Mouse (Mus musculus): Measurements from ENCODE around the gene Zfp358. TPM values are rescaled to one million over a fixed set of nuclear protein-coding genes. Genes with fewer than 3 reads are reported as not detected.

Zfp358 gene
- polyA plus RNA-seq, 1 experiment from 2014 or later, result 34.2 TPM

- Histone ChIP-seq H3K9me3 (replicated peaks) (no peaks in the 10 kb centered on the region), H3K27me3 (replicated peaks) (no peaks in the 10 kb centered on the region), H3K4me1 (replicated peaks) (no peaks in the 10 kb centered on the region), H3K36me3 (peaks cover 49% of the 10 kb centered on the region), H3K4me3 (no peak overlapping the region), H3K27ac (ENCODE audit: poor library complexity, severe bottlenecking) (no peak overlapping the region), H3K4me2 (no peak overlapping the region), H3K9ac (no peak overlapping the region)
- ATAC-seq (ENCODE audit: insufficient number of reproducible peaks, low FRiP score), result no peak
- WGBS, result 94% methylated on average over 18 of the region's 18 CpGs
Measured at GRCm38 (mm10) chr8:3531936-3532335, 39.0 kb downstream of the Zfp358 start.

GRCm38 (mm10) chr8:3536053-3536841 is 43.3 kb downstream of the Zfp358 start:
- peaks cover 79% of the 10 kb centered on the region for H3K36me3 ChIP-seq

GRCm38 (mm10) chr8:3536940-3537339 is 44.0 kb downstream of the Zfp358 start:
- H3K4me1 ChIP-seq (replicated peaks), result no peaks in the 10 kb centered on the region
- H3K4me2 ChIP-seq, result no peak overlapping the region
- WGBS, result 94% methylated on average over 9 of the region's 9 CpGs
- H3K9me3 ChIP-seq (replicated peaks), result no peaks in the 10 kb centered on the region
- no peak for ATAC-seq (ENCODE audit: insufficient number of reproducible peaks, low FRiP score)
- H3K9ac ChIP-seq, result no peak overlapping the region
- H3K4me3 ChIP-seq, result no peak overlapping the region
- H3K36me3 ChIP-seq, result peaks cover 77% of the 10 kb centered on the region
- no peak overlapping the region for H3K27ac ChIP-seq (ENCODE audit: poor library complexity, severe bottlenecking)
- H3K27me3 ChIP-seq (replicated peaks), result no peaks in the 10 kb centered on the region

More at GRCm38 (mm10) chr8:3536053-3536841, 43.3 kb downstream of the Zfp358 start:
- Histone ChIP-seq H3K4me2 (no peak overlapping the region), H3K27ac (ENCODE audit: poor library complexity, severe bottlenecking) (no peak overlapping the region), H3K9me3 (replicated peaks) (no peaks in the 10 kb centered on the region), H3K27me3 (replicated peaks) (no peaks in the 10 kb centered on the region), H3K4me3 (no peak overlapping the region), H3K9ac (no peak overlapping the region), H3K4me1 (replicated peaks) (no peaks in the 10 kb centered on the region)
- WGBS, result 50% methylated on average over 15 of the region's 15 CpGs
- ATAC-seq (ENCODE audit: insufficient number of reproducible peaks, low FRiP score), result peak; percentile 67; the same call in 1 of the 2 replicates

GRCm38 (mm10) chr8:3537666-3538065 is 44.7 kb downstream of the Zfp358 start:
- Histone ChIP-seq H3K36me3 (peaks cover 78% of the 10 kb centered on the region), H3K27me3 (replicated peaks) (no peaks in the 10 kb centered on the region), H3K27ac (ENCODE audit: poor library complexity, severe bottlenecking) (no peak overlapping the region), H3K4me3 (no peak overlapping the region), H3K9ac (no peak overlapping the region), H3K4me1 (replicated peaks) (no peaks in the 10 kb centered on the region), H3K9me3 (replicated peaks) (no peaks in the 10 kb centered on the region), H3K4me2 (no peak overlapping the region)
- WGBS, result 93% methylated on average over 26 of the region's 26 CpGs
- no peak for ATAC-seq (ENCODE audit: insufficient number of reproducible peaks, low FRiP score)

- no peaks in the 10 kb centered on the region for H3K27me3 ChIP-seq (replicated peaks)
- H3K4me3 ChIP-seq, result no peak overlapping the region
- H3K9me3 ChIP-seq (replicated peaks), result no peaks in the 10 kb centered on the region
- H3K27ac ChIP-seq (ENCODE audit: poor library complexity, severe bottlenecking), result no peak overlapping the region
- H3K36me3 ChIP-seq, result peaks cover 85% of the 10 kb centered on the region
- H3K9ac ChIP-seq, result no peak overlapping the region
- ATAC-seq (ENCODE audit: insufficient number of reproducible peaks, low FRiP score), result no peak
- WGBS, result 77% methylated on average over 7 of the region's 7 CpGs
- H3K4me2 ChIP-seq, result no peak overlapping the region
- H3K4me1 ChIP-seq (replicated peaks), result no peaks in the 10 kb centered on the region
Measured at GRCm38 (mm10) chr8:3539146-3539545, 46.2 kb downstream of the Zfp358 start.

- no peaks in the 10 kb centered on the region for H3K4me1 ChIP-seq (replicated peaks)
- ATAC-seq (ENCODE audit: insufficient number of reproducible peaks, low FRiP score), result no peak
- H3K36me3 ChIP-seq, result peaks cover 88% of the 10 kb centered on the region
- no peak overlapping the region for H3K4me3 ChIP-seq
- no peak overlapping the region for H3K4me2 ChIP-seq
- H3K27ac ChIP-seq (ENCODE audit: poor library complexity, severe bottlenecking), result no peak overlapping the region
- no peaks in the 10 kb centered on the region for H3K9me3 ChIP-seq (replicated peaks)
- WGBS, result 89% methylated on average over 4 of the region's 4 CpGs
- H3K9ac ChIP-seq, result no peak overlapping the region
- no peaks in the 10 kb centered on the region for H3K27me3 ChIP-seq (replicated peaks)
Measured at GRCm38 (mm10) chr8:3540076-3540475, 47.1 kb downstream of the Zfp358 start.

- no peak for ATAC-seq (ENCODE audit: insufficient number of reproducible peaks, low FRiP score)
- Histone ChIP-seq H3K9me3 (replicated peaks) (no peaks in the 10 kb centered on the region), H3K4me2 (no peak overlapping the region), H3K27me3 (replicated peaks) (no peaks in the 10 kb centered on the region), H3K36me3 (peaks cover 38% of the 10 kb centered on the region), H3K4me3 (no peak overlapping the region), H3K4me1 (replicated peaks) (no peaks in the 10 kb centered on the region), H3K9ac (no peak overlapping the region), H3K27ac (ENCODE audit: poor library complexity, severe bottlenecking) (no peak overlapping the region)
- 83% methylated on average over 2 of the region's 2 CpGs for WGBS
Measured at GRCm38 (mm10) chr8:3546511-3546910, 53.6 kb downstream of the Zfp358 start.

Other genes with a start within 250 kb of the Zfp358 start
- gene Insr, start 213.5 kb upstream of the Zfp358 start, polyA plus RNA-seq (2016; fragmentation: Nextera tagmentation; extraction: Ambion mirVana), result 48.6 and 48.8 TPM in 2 replicates
- not detected in 2 replicates for gene A430078G23Rik, start 139.7 kb upstream of the Zfp358 start, polyA plus RNA-seq (2016; fragmentation: Nextera tagmentation; extraction: Ambion mirVana)
- 7.1 and 8.2 TPM in 2 replicates for gene Arhgef18, start 100.1 kb upstream of the Zfp358 start, polyA plus RNA-seq (2016; fragmentation: Nextera tagmentation; extraction: Ambion mirVana)
- 4.9 and 5.1 TPM in 2 replicates for gene Pex11g, start 25.5 kb upstream of the Zfp358 start, polyA plus RNA-seq (2016; fragmentation: Nextera tagmentation; extraction: Ambion mirVana)
- gene Tex45, start 22.3 kb upstream of the Zfp358 start, polyA plus RNA-seq (2016; fragmentation: Nextera tagmentation; extraction: Ambion mirVana), result not detected in 2 replicates
- gene Mcoln1, start 7.3 kb downstream of the Zfp358 start, polyA plus RNA-seq (2016; fragmentation: Nextera tagmentation; extraction: Ambion mirVana), result 52.7 and 53.5 TPM in 2 replicates
- gene Pnpla6, start 22.2 kb downstream of the Zfp358 start, polyA plus RNA-seq (2016; fragmentation: Nextera tagmentation; extraction: Ambion mirVana), result 21.7 and 23.4 TPM in 2 replicates
- gene C330021F23Rik, start 74.9 kb downstream of the Zfp358 start, polyA plus RNA-seq (2016; fragmentation: Nextera tagmentation; extraction: Ambion mirVana), result 4.7 and 5.2 TPM in 2 replicates
- 1.4 and 2.4 TPM in 2 replicates for gene Camsap3, start 94.2 kb downstream of the Zfp358 start, polyA plus RNA-seq (2016; fragmentation: Nextera tagmentation; extraction: Ambion mirVana)
- 33.8 and 34.9 TPM in 2 replicates for gene Xab2, start 128.2 kb downstream of the Zfp358 start, polyA plus RNA-seq (2016; fragmentation: Nextera tagmentation; extraction: Ambion mirVana)
- gene Pet100, start 128.4 kb downstream of the Zfp358 start, polyA plus RNA-seq (2016; fragmentation: Nextera tagmentation; extraction: Ambion mirVana), result 110 and 115 TPM in 2 replicates
- gene Pcp2, start 132.4 kb downstream of the Zfp358 start, polyA plus RNA-seq (2016; fragmentation: Nextera tagmentation; extraction: Ambion mirVana), result 0.33 TPM in 1 of 2 replicates, not detected in the other
- 48.2 and 60.0 TPM in 2 replicates for gene Stxbp2, start 137.8 kb downstream of the Zfp358 start, polyA plus RNA-seq (2016; fragmentation: Nextera tagmentation; extraction: Ambion mirVana)
- not detected in 2 replicates for gene Retn, start 162.6 kb downstream of the Zfp358 start, polyA plus RNA-seq (2016; fragmentation: Nextera tagmentation; extraction: Ambion mirVana)
- not detected in 2 replicates for gene Mcemp1, start 172.6 kb downstream of the Zfp358 start, polyA plus RNA-seq (2016; fragmentation: Nextera tagmentation; extraction: Ambion mirVana)
- gene Fcor, start 179.2 kb downstream of the Zfp358 start, polyA plus RNA-seq (2016; fragmentation: Nextera tagmentation; extraction: Ambion mirVana), result 6.7 and 7.3 TPM in 2 replicates
- 33.3 and 34.1 TPM in 2 replicates for gene Trappc5, start 183.2 kb downstream of the Zfp358 start, polyA plus RNA-seq (2016; fragmentation: Nextera tagmentation; extraction: Ambion mirVana)
- 0.14 and 0.19 TPM in 2 replicates for gene Fcer2a, start 201.0 kb downstream of the Zfp358 start, polyA plus RNA-seq (2016; fragmentation: Nextera tagmentation; extraction: Ambion mirVana)
- 3.7 and 5.0 TPM in 2 replicates for gene Clec4g, start 227.5 kb downstream of the Zfp358 start, polyA plus RNA-seq (2016; fragmentation: Nextera tagmentation; extraction: Ambion mirVana)

Data from heart, embryonic 12.5 days (tissue).